Mouse (Mus musculus) liver, postnatal 0 days (tissue): Measurements from ENCODE around the gene Wdpcp.

Experiments
- CTCF ChIP-seq: sonication (generic); IDR thresholded peaks from 2 replicates; pipeline ENCODE4 v1.5.1; 2016; ENCODE audit warnings: antibody characterized with exemption, low read depth
- EP300 ChIP-seq: IDR thresholded peaks from 2 replicates; pipeline ENCODE4 v1.6.1; 2016; ENCODE audit warnings: antibody characterized with exemption, low read depth, mild to moderate bottlenecking

DNA sequence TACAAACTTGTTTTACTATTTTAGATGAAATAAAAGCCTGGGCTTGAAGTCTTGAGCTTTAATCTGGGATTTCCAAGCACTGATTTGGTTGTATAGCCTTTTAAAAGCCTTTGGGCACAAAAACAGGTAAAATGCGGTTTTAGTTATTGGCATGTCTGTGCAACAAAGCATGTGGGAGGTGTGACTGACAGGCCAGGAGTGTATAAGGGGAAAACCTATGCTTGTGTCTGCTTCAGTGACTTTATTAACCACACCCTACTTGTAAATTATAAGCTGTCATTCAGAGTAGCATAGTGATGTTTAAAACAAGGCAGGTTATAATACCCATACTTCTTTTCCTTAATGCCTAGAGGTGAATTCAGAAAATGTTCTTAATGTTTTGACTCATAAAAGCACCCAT, 254.5 kb downstream of the Wdpcp start:
- TF ChIP-seq CTCF (no peak), EP300 (no peak)
